Mouse (Mus musculus) MEL (cell line): ENCODE measurements around the gene Gm3448.
"Not testable (repeated sequence)": the region's sequence is repeated elsewhere in the genome, so short reads cannot be mapped to it uniquely, and the experiment has no call there.

Experiments
- CTCF ChIP-seq, 3 experiments: IDR thresholded peaks in 2 of 3; conservative IDR thresholded peaks in 1 of 3; 2 replicates each; pipeline ENCODE4 v1.5.1; 2011 to 2012; ENCODE audit warnings: low read length in 3 of 3, low read depth in 2 of 3, mild to moderate bottlenecking in 2 of 3, improper control_type of control experiment in 1 of 3, inconsistent platforms in 1 of 3, mixed read lengths in 1 of 3, moderate library complexity in 1 of 3; ENCODE audit not compliant: control insufficient read depth in 1 of 3, insufficient read depth in 1 of 3, poor library complexity in 1 of 3, severe bottlenecking in 1 of 3
- NELFE ChIP-seq: IDR thresholded peaks from 2 replicates; pipeline ENCODE4 v1.6.1; 2011; ENCODE audit warnings: low read depth, low read length, improper control_type of control experiment
- POLR2A ChIP-seq, 2 experiments: IDR thresholded peaks; 2 replicates each; pipeline ENCODE4 v1.6.1; 2011 to 2012; ENCODE audit warnings: low read length in 2 of 2, mild to moderate bottlenecking in 2 of 2, control low read depth in 1 of 2, improper control_type of control experiment in 1 of 2, low read depth in 1 of 2, moderate library complexity in 1 of 2; ENCODE audit not compliant: control insufficient read depth in 1 of 2, insufficient read depth in 1 of 2, poor library complexity in 1 of 2
- POLR2AphosphoS2 ChIP-seq: IDR thresholded peaks from 2 replicates; pipeline ENCODE4 v1.6.1; 2011; ENCODE audit warnings: low read length, improper control_type of control experiment
- ZNF384 ChIP-seq: IDR thresholded peaks from 2 replicates; pipeline ENCODE4 v1.6.1; 2012; ENCODE audit warnings: low read depth, mild to moderate bottlenecking, inconsistent platforms, low read length, improper control_type of control experiment

DNA sequence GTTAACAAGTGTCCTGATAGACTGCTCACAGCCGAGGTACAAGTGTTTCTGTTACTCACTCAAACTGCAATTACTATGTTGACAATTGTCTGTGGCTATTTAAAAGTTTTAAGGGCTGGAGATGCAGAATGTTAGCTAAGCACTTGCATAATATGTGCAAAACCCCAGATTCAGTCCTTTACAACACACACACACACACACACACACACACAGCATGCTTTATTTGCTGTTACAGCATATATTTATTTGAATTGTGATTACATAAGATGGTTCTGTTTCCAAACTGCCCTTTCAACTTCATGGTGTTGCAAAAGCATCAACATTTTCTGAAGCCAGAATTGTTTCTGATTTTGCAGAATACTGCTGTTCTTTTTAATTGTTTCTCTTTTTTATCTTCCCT, 9.0 kb upstream of the Gm3448 start:
- TF ChIP-seq ZNF384; POLR2AphosphoS2; NELFE; POLR2A (IDR thresholded peaks at IDR 0.05; ENCODE audit: control insufficient read depth in 1 of 2, insufficient read depth in 1 of 2, low read depth in 1 of 2, low read length in 2 of 2, poor library complexity in 1 of 2); CTCF (IDR thresholded peaks at IDR 0.05 in 2 of 3, conservative IDR thresholded peaks at IDR 0.05 in 1 of 3; ENCODE audit: control insufficient read depth in 1 of 3, insufficient read depth in 1 of 3, low read depth in 2 of 3, low read length in 3 of 3, poor library complexity in 1 of 3, severe bottlenecking in 1 of 3): not testable (repeated sequence)
